8 mouse cellular contexts compared by ENCODE assay signal in genomic region chr9:14342041-14342668, GRCm38 (mm10). TPM values are rescaled to one million over a fixed set of nuclear protein-coding genes. Genes with fewer than 3 reads are reported as not detected.
DNase-seq lines count a peak whose midpoint lies in the region; ATAC-seq and TF ChIP-seq lines count a peak whose summit lies in the region.

No protein-coding gene starts in this region.

- H3K9ac ChIP-seq in limb, embryonic 11.5 days (ENCODE audit: low read length) = no peak overlapping the region
- H3K9ac ChIP-seq in midbrain, postnatal 0 days (replicated peaks; ENCODE audit: low read length, poor library complexity, severe bottlenecking) = no peak overlapping the region

- TF ChIP-seq POLR2A in kidney, adult 2 months (IDR thresholded peaks at IDR 0.05; ENCODE audit: low read depth, low read length) = no peak

- no peak overlapping the region for H3K4me3 ChIP-seq in kidney, adult 2 months (ENCODE audit: insufficient read depth, low read depth, low read length)
- no peak overlapping the region for H3K4me3 ChIP-seq in limb, embryonic 11.5 days (ENCODE audit: low read depth, low read length)
- no peak overlapping the region for H3K4me3 ChIP-seq in midbrain, postnatal 0 days (ENCODE audit: low read depth, low read length)

- TF ChIP-seq CTCF in kidney, adult 2 months (conservative IDR thresholded peaks at IDR 0.05; ENCODE audit: insufficient read depth, insufficient read length, low read depth, low read length) = peak; percentile 96
- peak; percentile 94 for TF ChIP-seq CTCF in midbrain, postnatal 0 days (IDR thresholded peaks at IDR 0.05)

- H3K4me1 ChIP-seq in kidney, adult 2 months (ENCODE audit: control insufficient read depth, insufficient read depth, low read length) = no peaks in the 10 kb centered on the region
- no peaks in the 10 kb centered on the region for H3K4me1 ChIP-seq in limb, embryonic 11.5 days (ENCODE audit: control insufficient read depth, insufficient read depth, low read length)
- H3K4me1 ChIP-seq in midbrain, postnatal 0 days (ENCODE audit: insufficient read depth, low read length) = no peaks in the 10 kb centered on the region

- H3K4me2 ChIP-seq in limb, embryonic 11.5 days (ENCODE audit: low read depth, severe bottlenecking) = no peak overlapping the region
- no peak overlapping the region for H3K4me2 ChIP-seq in midbrain, postnatal 0 days (ENCODE audit: low read depth, low read length, poor library complexity, severe bottlenecking)

- H3K9me3 ChIP-seq in limb, embryonic 11.5 days (ENCODE audit: control insufficient read depth, low read length) = no peaks in the 10 kb centered on the region
- H3K9me3 ChIP-seq in midbrain, postnatal 0 days (ENCODE audit: low read length) = no peaks in the 10 kb centered on the region

- H3K27me3 ChIP-seq in kidney, adult 2 months (replicated peaks; ENCODE audit: control insufficient read depth, insufficient read depth, low read length) = no peaks in the 10 kb centered on the region
- no peaks in the 10 kb centered on the region for H3K27me3 ChIP-seq in limb, embryonic 11.5 days (ENCODE audit: control insufficient read depth, insufficient read depth, low read length)
- H3K27me3 ChIP-seq in midbrain, postnatal 0 days (ENCODE audit: insufficient read depth, low read length) = no peaks in the 10 kb centered on the region

- WGBS in kidney, adult 2 months = 50% methylated on average over 4 of the region's 4 CpGs
- WGBS in limb, embryonic 11.5 days = 52% methylated on average over 4 of the region's 4 CpGs
- WGBS in midbrain, postnatal 0 days = 52% methylated on average over 4 of the region's 4 CpGs

- peak; percentile 68; the same call in 1 of the 2 replicates for ATAC-seq in limb, embryonic 11.5 days (ENCODE audit: insufficient number of reproducible peaks, low FRiP score, low TSS enrichment, low read depth)
- ATAC-seq in midbrain, postnatal 0 days (ENCODE audit: low FRiP score) = peak; percentile 82

- DNase-seq in gastrocnemius, adult 18-20 months (ENCODE audit: low spot score) = peak; percentile 69
- no peak for DNase-seq in gastrocnemius, postnatal 25 days
- DNase-seq in cerebellum, postnatal 36 days = peak; percentile 75 to 82
- DNase-seq in gastrocnemius, adult 8-10 months (ENCODE audit: low spot score in 2 of 2) = peak; percentile 32 to 48
- peak; percentile 76 for DNase-seq in kidney, adult 2 months
- peak; percentile 89 for DNase-seq in limb, embryonic 11.5 days (ENCODE audit: low spot score)
- peak; percentile 90 for DNase-seq in midbrain, postnatal 0 days (ENCODE audit: low spot score)
- peak; percentile 61 to 79 for DNase-seq in spleen, postnatal 10 days (ENCODE audit: low spot score in 2 of 2)

- no peak overlapping the region for H3K27ac ChIP-seq in kidney, adult 2 months (ENCODE audit: insufficient read depth, low read depth, low read length)
- no peak overlapping the region for H3K27ac ChIP-seq in limb, embryonic 11.5 days (replicated peaks; ENCODE audit: low read depth, low read length)
- no peak overlapping the region for H3K27ac ChIP-seq in midbrain, postnatal 0 days (ENCODE audit: low read depth, low read length)

- no peaks in the 10 kb centered on the region for H3K36me3 ChIP-seq in kidney, adult 2 months (ENCODE audit: control insufficient read depth, insufficient read depth, low read length)
- no peaks in the 10 kb centered on the region for H3K36me3 ChIP-seq in limb, embryonic 11.5 days (ENCODE audit: control insufficient read depth, insufficient read depth, low read length)
- H3K36me3 ChIP-seq in midbrain, postnatal 0 days (ENCODE audit: insufficient read depth, low read length) = no peaks in the 10 kb centered on the region

RNA-seq across cellular contexts. Expression of gene Endod1, which starts 39.2 kb away (rescaled TPM):
- 1 to 10 TPM; 2.5 to 3.4 TPM for total RNA-seq in gastrocnemius, adult 18-20 months (2021)
- total RNA-seq in gastrocnemius, postnatal 25 days (2021) = 1 to 10 TPM; 3.8 to 4.1 TPM
- total RNA-seq in gastrocnemius, adult 8-10 months (2022) = 1 to 10 TPM; 1.3 to 2.4 (median 2.0) TPM
- polyA plus RNA-seq in kidney, adult 2 months (2012; rRNA removed) = 22.1 and 51.3 TPM in 2 replicates
- polyA plus RNA-seq in limb, embryonic 11.5 days (2014; fragmentation: Nextera tagmentation; extraction: Ambion mirVana) = 6.1 and 6.3 TPM in 2 replicates
- 79.8 and 92.3 TPM in 2 replicates for total RNA-seq in midbrain, postnatal 0 days (2014; rRNA removed)
- 40.6 and 43.1 TPM in 2 replicates for polyA plus RNA-seq in midbrain, postnatal 0 days (2015; fragmentation: Nextera tagmentation; extraction: Ambion mirVana)

Comparison
In these comparisons a context has a peak if more than half of its experiments do, and no peak if none do; other contexts are left out.
1. RNA of gene Endod1, which starts 39.2 kb away (total RNA-seq): 79.8 to 92.3 TPM in midbrain, postnatal 0 days; 3.8 to 4.1 TPM in gastrocnemius, postnatal 25 days, 2.5 to 3.4 TPM in gastrocnemius, adult 18-20 months and 1.3 to 2.4 TPM in gastrocnemius, adult 8-10 months; every median in the first group is over 10 times any median in the second.